ENCODE assay signal across 15 mouse cellular contexts in the genomic region with DNA sequence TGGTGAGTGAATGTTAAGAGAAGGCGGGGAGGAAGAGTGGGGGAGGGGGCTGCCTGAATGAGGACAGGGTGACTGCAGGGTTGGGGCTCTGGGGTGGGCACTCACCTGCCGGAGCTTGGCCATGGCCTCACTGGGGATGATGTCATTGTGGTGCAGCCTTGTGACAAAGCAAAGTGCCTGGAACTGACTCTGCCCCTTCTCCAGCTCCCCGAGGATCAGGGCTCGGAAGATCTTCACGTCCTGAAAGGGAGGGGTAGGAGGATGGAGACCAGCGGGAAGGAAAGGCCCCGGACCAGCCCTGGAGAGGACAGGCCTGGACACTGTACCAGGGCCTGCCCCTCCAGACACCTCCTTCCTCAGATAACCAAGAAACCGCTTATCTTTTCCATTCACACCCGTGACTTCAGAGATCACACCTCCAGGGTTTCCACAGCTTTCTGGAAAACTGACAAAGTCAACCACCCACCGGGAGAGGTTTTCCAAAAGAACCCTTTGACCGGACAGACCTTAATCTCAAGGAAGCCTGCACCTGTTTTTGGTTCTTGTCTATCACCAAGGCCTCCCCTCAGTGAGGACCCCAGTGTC. TPM values are rescaled to one million over a fixed set of nuclear protein-coding genes. Genes with fewer than 3 reads are reported as not detected.
DNase-seq lines count a peak whose midpoint lies in the region; ATAC-seq and TF ChIP-seq lines count a peak whose summit lies in the region.
"Had no signal": no experiment of that assay in that cellular context is flagged by ENCODE, and none has a peak within 500 bp of the region (broad histone marks: within the 10 kb centered on the region; RNA-seq: fewer than 3 reads in every experiment).

No protein-coding gene starts in this region.

- no peak overlapping the region for H3K4me2 ChIP-seq in kidney, postnatal 0 days (ENCODE audit: low read length)
- 0 out of 2 replicates have a peak overlapping the region, but pooled peaks have one; percentile 8 for H3K4me2 ChIP-seq in limb, embryonic 12.5 days
- H3K4me2 ChIP-seq in stomach, embryonic 15.5 days, result no peak overlapping the region

- no peak for ATAC-seq in kidney, postnatal 0 days (replicated peaks; ENCODE audit: low FRiP score, low read depth)
- no peak for ATAC-seq in limb, embryonic 12.5 days (ENCODE audit: insufficient number of reproducible peaks, insufficient read depth, low FRiP score, low TSS enrichment, low read depth)
- peak; percentile 37; the same call in 1 of the 2 replicates for ATAC-seq in stomach, embryonic 15.5 days (ENCODE audit: insufficient read depth, low FRiP score, low read depth)
- ATAC-seq: forebrain, postnatal 0 days had no signal

- 45% methylated on average over 11 of the region's 11 CpGs for WGBS in kidney, postnatal 0 days
- WGBS in limb, embryonic 12.5 days, result 53% methylated on average over 11 of the region's 11 CpGs
- WGBS in stomach, embryonic 15.5 days, result 43% methylated on average over 11 of the region's 11 CpGs

- H3K4me3 ChIP-seq in kidney, postnatal 0 days (replicated peaks; ENCODE audit: low read depth, low read length), result no peak overlapping the region
- H3K4me3 ChIP-seq in limb, embryonic 12.5 days (replicated peaks), result no peak overlapping the region
- no peak overlapping the region for H3K4me3 ChIP-seq in stomach, embryonic 15.5 days (replicated peaks)
- H3K4me3 ChIP-seq: megakaryocyte, embryonic 14.5 days had no signal

- no peaks in the 10 kb centered on the region for H3K9me3 ChIP-seq in kidney, postnatal 0 days (replicated peaks; ENCODE audit: low read length)
- no peaks in the 10 kb centered on the region for H3K9me3 ChIP-seq in limb, embryonic 12.5 days
- H3K9me3 ChIP-seq in stomach, embryonic 15.5 days, result no peaks in the 10 kb centered on the region
- H3K9me3 ChIP-seq: megakaryocyte, embryonic 14.5 days had no signal

- no peaks in the 10 kb centered on the region for H3K27me3 ChIP-seq in kidney, postnatal 0 days (ENCODE audit: insufficient read depth, low read length)
- H3K27me3 ChIP-seq in limb, embryonic 12.5 days, result no peaks in the 10 kb centered on the region
- H3K27me3 ChIP-seq in stomach, embryonic 15.5 days (replicated peaks), result no peaks in the 10 kb centered on the region

- H3K27ac ChIP-seq in kidney, postnatal 0 days, result 0 out of 2 replicates have a peak overlapping the region, but pooled peaks have one; percentile 36
- H3K27ac ChIP-seq in limb, embryonic 12.5 days, result peak overlapping the region; percentile 68
- H3K27ac ChIP-seq in stomach, embryonic 15.5 days, result no peak overlapping the region

- DNase-seq in adrenal gland, postnatal 10 days, result peak; percentile 9
- no peak for DNase-seq in adrenal gland, postnatal 14 days
- no peak for DNase-seq in kidney, postnatal 0 days (ENCODE audit: low spot score)
- no peak for DNase-seq in kidney, adult 8-10 months
- DNase-seq in cerebellum, postnatal 14 days, result no peak
- DNase-seq in Muller cell, postnatal 12 days (ENCODE audit: inconsistent ontology term), result no peak
- DNase-seq: adrenal gland, postnatal 25 days; forebrain, postnatal 0 days; lung, adult 18-20 months had no signal

- H3K36me3 ChIP-seq in kidney, postnatal 0 days (ENCODE audit: insufficient read depth, low read length), result peaks cover 8% of the 10 kb centered on the region; the same call in 1 of the 2 replicates
- H3K36me3 ChIP-seq in limb, embryonic 12.5 days, result peaks cover 88% of the 10 kb centered on the region
- peaks cover 14% of the 10 kb centered on the region; the same call in 1 of the 2 replicates for H3K36me3 ChIP-seq in stomach, embryonic 15.5 days

- peaks cover 27% of the 10 kb centered on the region for H3K4me1 ChIP-seq in kidney, postnatal 0 days (replicated peaks; ENCODE audit: insufficient read depth, low read length)
- peaks cover 32% of the 10 kb centered on the region for H3K4me1 ChIP-seq in limb, embryonic 12.5 days (replicated peaks)
- H3K4me1 ChIP-seq in stomach, embryonic 15.5 days, result peaks cover 44% of the 10 kb centered on the region

- no peak for TF ChIP-seq CTCF in kidney, postnatal 0 days (IDR thresholded peaks at IDR 0.05; ENCODE audit: low read depth)

- H3K9ac ChIP-seq in kidney, postnatal 0 days (ENCODE audit: low read depth, low read length), result no peak overlapping the region
- H3K9ac ChIP-seq in limb, embryonic 12.5 days (replicated peaks), result no peak overlapping the region; the same call in 1 of the 2 replicates
- H3K9ac ChIP-seq in stomach, embryonic 15.5 days, result no peak overlapping the region
- H3K9ac ChIP-seq: forebrain, postnatal 0 days had no signal

RNA-seq across cellular contexts. Expression of a gene that starts 14.7 kb away (rescaled TPM):
- not detected for total RNA-seq in adrenal gland, postnatal 10 days (2021)
- total RNA-seq in adrenal gland, postnatal 14 days (2021), result not detected in 2 replicates
- 0.41 and 0.47 TPM in 2 replicates for polyA plus RNA-seq in kidney, postnatal 0 days (2015; fragmentation: Nextera tagmentation; extraction: Ambion mirVana)
- not detected in 2 replicates for polyA plus RNA-seq in limb, embryonic 12.5 days (2016; fragmentation: Nextera tagmentation; extraction: Ambion mirVana)
- 0.54 and 0.68 TPM in 2 replicates for polyA plus RNA-seq in stomach, embryonic 15.5 days (2015; fragmentation: Nextera tagmentation; extraction: Ambion mirVana)
- total RNA-seq: adrenal gland, postnatal 25 days; forebrain, postnatal 0 days had no signal
- polyA plus RNA-seq: forebrain, postnatal 0 days; hindbrain, embryonic 11.5 days; neural tube, embryonic 14.5 days; spleen, adult 2 months had no signal

RNA-seq across cellular contexts. Expression of a gene that starts 14.8 kb away (rescaled TPM):
- total RNA-seq in adrenal gland, postnatal 10 days (2021), result 10 to 100 TPM; 24.8 to 46.9 TPM
- 23.4 and 34.9 TPM in 2 replicates for total RNA-seq in adrenal gland, postnatal 14 days (2021)
- 57.2 and 62.9 TPM in 2 replicates for polyA plus RNA-seq in kidney, postnatal 0 days (2015; fragmentation: Nextera tagmentation; extraction: Ambion mirVana)
- polyA plus RNA-seq in limb, embryonic 12.5 days (2016; fragmentation: Nextera tagmentation; extraction: Ambion mirVana), result 100 and 102 TPM in 2 replicates
- 60.6 and 65.7 TPM in 2 replicates for polyA plus RNA-seq in stomach, embryonic 15.5 days (2015; fragmentation: Nextera tagmentation; extraction: Ambion mirVana)
